ENCODE assay signal across 9 mouse cellular contexts in genomic region chr4:130306796-130307630, GRCm38 (mm10). TPM values are rescaled to one million over a fixed set of nuclear protein-coding genes. Genes with fewer than 3 reads are reported as not detected.
DNase-seq lines count a peak whose midpoint lies in the region; ATAC-seq lines count a peak whose summit lies in the region.
"Had no signal": no experiment of that assay in that cellular context is flagged by ENCODE, and none has a peak within 500 bp of the region (broad histone marks: within the 10 kb centered on the region; RNA-seq: fewer than 3 reads in every experiment).

No protein-coding gene starts in this region.

- H3K4me3 ChIP-seq in hindbrain, embryonic 14.5 days (replicated peaks; ENCODE audit: low read length) = peak overlapping the region; percentile 59; the same call in 1 of the 2 replicates
- H3K4me3 ChIP-seq in liver, embryonic 13.5 days (replicated peaks) = no peak overlapping the region

- intact Hi-C loops in left cerebral cortex, postnatal 36 days (cut with DNase I) = no loop called here

- ATAC-seq in hindbrain, embryonic 14.5 days (ENCODE audit: low FRiP score) = no peak
- no peak for ATAC-seq in liver, embryonic 13.5 days (ENCODE audit: low read depth)

- H3K27ac ChIP-seq in hindbrain, embryonic 14.5 days = no peak overlapping the region
- no peak overlapping the region for H3K27ac ChIP-seq in liver, embryonic 13.5 days

- H3K9ac ChIP-seq in hindbrain, embryonic 14.5 days = no peak overlapping the region
- no peak overlapping the region for H3K9ac ChIP-seq in liver, embryonic 13.5 days

- H3K4me1 ChIP-seq in hindbrain, embryonic 14.5 days (replicated peaks; ENCODE audit: control insufficient read depth, insufficient read depth, low read length) = peaks cover 11% of the 10 kb centered on the region
- H3K4me1 ChIP-seq in liver, embryonic 13.5 days (replicated peaks) = peaks cover 33% of the 10 kb centered on the region

- no peaks in the 10 kb centered on the region for H3K9me3 ChIP-seq in hindbrain, embryonic 14.5 days (ENCODE audit: control insufficient read depth, low read length)
- no peaks in the 10 kb centered on the region for H3K9me3 ChIP-seq in liver, embryonic 13.5 days (replicated peaks)

- peaks cover 13% of the 10 kb centered on the region for H3K27me3 ChIP-seq in hindbrain, embryonic 14.5 days (ENCODE audit: control insufficient read depth, insufficient read depth, low read length)
- H3K27me3 ChIP-seq in liver, embryonic 13.5 days = peaks cover 82% of the 10 kb centered on the region

- peak; percentile 43 for DNase-seq in ovary, postnatal 36 days (ENCODE audit: low spot score)
- no peak for DNase-seq in ovary, postnatal 14 days (ENCODE audit: low spot score)
- peak; percentile 80 for DNase-seq in gastrocnemius, adult 18-20 months (ENCODE audit: low spot score)
- no peak for DNase-seq in hindbrain, embryonic 14.5 days (ENCODE audit: low spot score)
- DNase-seq in liver, embryonic 13.5 days = no peak
- DNase-seq in left cerebral cortex, postnatal 36 days (ENCODE audit: low spot score in 2 of 2) = no peak
- no peak for DNase-seq in right cerebral cortex, adult 2 months (ENCODE audit: low spot score in 2 of 2)
- DNase-seq in layer of hippocampus, postnatal 36 days = no peak

- no peaks in the 10 kb centered on the region for H3K36me3 ChIP-seq in hindbrain, embryonic 14.5 days (replicated peaks; ENCODE audit: control insufficient read depth, insufficient read depth)
- H3K36me3 ChIP-seq in liver, embryonic 13.5 days = no peaks in the 10 kb centered on the region

- 78% methylated on average over 10 of the region's 10 CpGs for WGBS in hindbrain, embryonic 14.5 days
- WGBS in liver, embryonic 13.5 days (ENCODE audit: insufficient replicate concordance) = 71% methylated on average over 10 of the region's 10 CpGs

- peak overlapping the region; percentile 95 for H3K4me2 ChIP-seq in hindbrain, embryonic 14.5 days (replicated peaks)
- H3K4me2 ChIP-seq in liver, embryonic 13.5 days = peak overlapping the region; percentile 79; the same call in 1 of the 2 replicates

RNA-seq across cellular contexts. Expression of gene Fabp3, which starts 1.4 kb away (rescaled TPM):
- 1,000 to 10,000 TPM in 1 of 2 experiments, 100 to 1,000 TPM in 1; 614 to 1,203 TPM for total RNA-seq in gastrocnemius, adult 18-20 months (2021)
- 272 and 285 TPM in 2 replicates for polyA plus RNA-seq in hindbrain, embryonic 14.5 days (2014; fragmentation: Nextera tagmentation; extraction: Ambion mirVana)
- 1.5 and 2.8 TPM in 2 replicates for polyA plus RNA-seq in liver, embryonic 13.5 days (2015; fragmentation: Nextera tagmentation; extraction: Ambion mirVana)
- total RNA-seq in left cerebral cortex, postnatal 36 days (2021) = 100 to 1,000 TPM; 141 to 166 TPM
- 10 to 100 TPM; 94.1 to 94.6 TPM for total RNA-seq in layer of hippocampus, postnatal 36 days (2021)

RNA-seq across cellular contexts. Expression of gene Gm10570, which starts 1.5 kb away (rescaled TPM):
- under 1 TPM in 1 of 2 experiments, not detected in 1; 0.66 TPM for total RNA-seq in gastrocnemius, adult 18-20 months (2021)
- polyA plus RNA-seq in hindbrain, embryonic 14.5 days (2014; fragmentation: Nextera tagmentation; extraction: Ambion mirVana) = 0.46 TPM in 1 of 2 replicates, not detected in the other
- not detected in 2 replicates for polyA plus RNA-seq in liver, embryonic 13.5 days (2015; fragmentation: Nextera tagmentation; extraction: Ambion mirVana)
- total RNA-seq in left cerebral cortex, postnatal 36 days (2021) = 1 to 10 TPM; 1.4 to 1.8 TPM
- 1 to 10 TPM in 1 of 2 experiments, not detected in 1; 1.1 TPM for total RNA-seq in layer of hippocampus, postnatal 36 days (2021)
- polyA plus RNA-seq: limb, embryonic 11.5 days had no signal

RNA-seq across cellular contexts. Expression of gene Serinc2, which starts 28.0 kb away (rescaled TPM):
- total RNA-seq in gastrocnemius, adult 18-20 months (2021) = 10 to 100 TPM; 71.7 to 80.8 TPM
- 32.3 and 35.5 TPM in 2 replicates for polyA plus RNA-seq in hindbrain, embryonic 14.5 days (2014; fragmentation: Nextera tagmentation; extraction: Ambion mirVana)
- 0.99 and 1.6 TPM in 2 replicates for polyA plus RNA-seq in liver, embryonic 13.5 days (2015; fragmentation: Nextera tagmentation; extraction: Ambion mirVana)
- 1 to 10 TPM; 5.7 to 7.1 TPM for total RNA-seq in left cerebral cortex, postnatal 36 days (2021)
- total RNA-seq in layer of hippocampus, postnatal 36 days (2021) = 10 to 100 TPM; 12.0 to 13.2 TPM

RNA-seq across cellular contexts. Expression of gene Zcchc17, which starts 52.7 kb away (rescaled TPM):
- total RNA-seq in gastrocnemius, adult 18-20 months (2021) = 10 to 100 TPM; 42.5 to 44.8 TPM
- polyA plus RNA-seq in hindbrain, embryonic 14.5 days (2014; fragmentation: Nextera tagmentation; extraction: Ambion mirVana) = 88.1 and 89.8 TPM in 2 replicates
- 50.2 and 57.6 TPM in 2 replicates for polyA plus RNA-seq in liver, embryonic 13.5 days (2015; fragmentation: Nextera tagmentation; extraction: Ambion mirVana)
- total RNA-seq in left cerebral cortex, postnatal 36 days (2021) = 10 to 100 TPM; 62.3 to 67.8 TPM
- total RNA-seq in layer of hippocampus, postnatal 36 days (2021) = 10 to 100 TPM; 62.2 to 64.1 TPM

RNA-seq across cellular contexts. Expression of gene Snrnp40, which starts 52.9 kb away (rescaled TPM):
- 10 to 100 TPM; 11.6 to 11.7 TPM for total RNA-seq in gastrocnemius, adult 18-20 months (2021)
- polyA plus RNA-seq in hindbrain, embryonic 14.5 days (2014; fragmentation: Nextera tagmentation; extraction: Ambion mirVana) = 92.5 and 94.6 TPM in 2 replicates
- 94.0 and 96.3 TPM in 2 replicates for polyA plus RNA-seq in liver, embryonic 13.5 days (2015; fragmentation: Nextera tagmentation; extraction: Ambion mirVana)
- total RNA-seq in left cerebral cortex, postnatal 36 days (2021) = 10 to 100 TPM; 22.9 to 25.5 TPM
- 10 to 100 TPM; 31.9 to 32.8 TPM for total RNA-seq in layer of hippocampus, postnatal 36 days (2021)

Comparison
In these comparisons a context has a peak if more than half of its experiments do, and no peak if none do; other contexts are left out.
1. DNase-seq: peak in ovary, postnatal 36 days (single experiment) and gastrocnemius, adult 18-20 months (single experiment); none in ovary, postnatal 14 days (single experiment), hindbrain, embryonic 14.5 days (single experiment), liver, embryonic 13.5 days (single experiment), left cerebral cortex, postnatal 36 days (0 of 2), right cerebral cortex, adult 2 months (0 of 2) and layer of hippocampus, postnatal 36 days (0 of 2).
2. RNA of gene Serinc2, which starts 28.0 kb away (total RNA-seq): 71.7 to 80.8 TPM in gastrocnemius, adult 18-20 months; 12.0 to 13.2 TPM in layer of hippocampus, postnatal 36 days and 5.7 to 7.1 TPM in left cerebral cortex, postnatal 36 days; every median in the first group is over 4 times any median in the second.